Mouse (Mus musculus) bone marrow, adult 2 months (tissue): ENCODE data around the gene Crip3.

Experiments
- CTCF ChIP-seq: fragments of 200-500 bp; IDR thresholded peaks from 2 replicates; pipeline ENCODE4 v1.5.1; 2011; ENCODE audit warnings: low read length, control low read depth; ENCODE audit not compliant: control insufficient read depth, insufficient read depth
- POLR2A ChIP-seq: fragments of 200-500 bp; IDR thresholded peaks from 2 replicates; pipeline ENCODE4 v1.6.1; 2011; ENCODE audit warnings: low read depth, mild to moderate bottlenecking, control low read depth, low read length, borderline replicate concordance; ENCODE audit not compliant: control insufficient read depth

DNA sequence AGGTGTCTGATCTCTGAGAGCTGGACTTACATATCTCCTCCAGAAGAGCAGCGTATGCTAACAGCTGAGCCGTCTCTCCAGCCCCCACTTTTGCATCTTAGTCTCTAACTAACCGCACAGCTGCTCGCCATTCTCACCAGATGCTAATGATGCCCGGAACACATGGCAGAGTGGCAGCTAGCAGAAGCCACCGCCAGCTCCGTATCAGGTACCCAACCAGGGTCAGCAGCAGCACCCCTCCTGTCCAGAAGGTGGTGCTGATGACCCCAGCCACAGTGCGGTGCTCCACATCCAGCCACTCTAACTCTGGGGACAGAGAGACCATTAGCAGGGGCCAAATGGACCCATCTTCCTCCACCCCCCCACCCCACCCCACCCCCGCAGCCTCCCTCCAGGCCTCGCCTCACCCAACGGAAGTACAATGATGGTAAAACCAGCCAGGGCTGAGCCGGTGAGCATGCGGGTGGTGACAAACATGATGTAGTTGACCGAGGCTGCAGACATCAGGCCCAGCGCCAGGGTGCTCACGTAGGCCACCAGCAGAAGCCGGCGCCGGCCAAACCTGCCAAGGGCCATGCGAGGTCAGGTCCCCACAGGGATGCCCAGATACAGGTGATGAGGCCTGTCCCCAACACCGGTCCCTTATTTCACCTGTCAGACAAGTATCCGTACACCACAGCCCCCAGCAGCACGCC lies 8.1 kb downstream of the Crip3 start:
- peak; percentile 35; the same call in 1 of the 2 replicates for TF ChIP-seq CTCF
- TF ChIP-seq POLR2A = no peak
